Mouse (Mus musculus): Measurements from ENCODE around the gene Mtg2.

DNA sequence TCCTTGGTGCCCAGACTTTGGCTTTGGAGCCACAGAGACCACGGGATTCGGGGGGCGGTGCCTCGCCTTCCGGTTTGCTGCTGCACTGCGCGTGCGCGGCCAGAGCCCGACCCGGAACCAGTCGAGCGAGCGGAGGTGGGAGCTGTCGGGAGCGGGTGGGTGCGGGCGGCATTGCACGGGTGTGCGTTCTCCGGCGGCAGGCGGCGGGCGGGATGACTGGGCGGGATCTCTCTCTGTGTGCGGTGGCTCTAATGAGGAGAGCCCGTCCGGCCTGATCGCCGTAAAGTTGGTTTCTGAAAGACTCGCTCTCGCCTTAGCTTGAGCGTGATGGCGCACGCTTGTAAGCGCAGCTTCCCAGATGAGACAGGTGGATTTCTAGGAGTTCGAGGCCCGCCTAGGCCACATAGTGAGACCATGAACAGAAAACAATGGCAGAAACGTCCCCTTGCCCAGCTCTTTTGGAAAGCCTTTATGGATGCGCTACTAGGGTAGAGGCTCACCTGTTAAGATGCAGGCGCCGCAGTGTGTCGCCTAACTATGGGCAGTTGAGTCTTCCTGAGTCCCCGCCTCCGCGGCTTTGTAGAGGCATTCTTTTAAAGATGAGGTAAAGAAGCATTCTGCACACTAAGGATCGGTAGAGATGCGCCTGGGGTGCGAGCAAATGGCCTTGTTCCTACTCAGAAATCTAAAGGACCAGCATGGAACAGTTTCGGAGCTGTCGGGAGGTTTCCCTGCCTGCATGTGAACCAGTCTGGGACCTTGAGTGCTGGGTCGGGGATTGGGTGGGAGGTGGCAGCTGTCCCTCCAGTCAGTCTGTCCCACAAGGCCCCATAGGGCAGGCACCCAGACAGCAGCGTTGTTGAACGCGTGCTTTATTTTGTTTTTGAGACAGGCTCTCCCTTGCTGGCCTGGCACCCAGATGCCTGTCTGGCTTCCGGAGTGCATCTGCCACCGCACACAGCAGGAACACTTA is at the start of gene Mtg2:
- TF ChIP-seq POLR2A (IDR thresholded peaks at IDR 0.05; ENCODE audit: insufficient read depth, low read depth, low read length) (peak; percentile 59), CTCF (IDR thresholded peaks at IDR 0.05; ENCODE audit: insufficient read depth, low read depth, low read length) (no peak)
